Mouse (Mus musculus) forebrain, embryonic 12.5 days (tissue): ENCODE results near the gene Gm15056. TPM values are rescaled to one million over a fixed set of nuclear protein-coding genes. Genes with fewer than 3 reads are reported as not detected.

Experiments used
- ATAC-seq: fragments of 200-750 bp; cut with Nextera tagmentation; 2 replicates; pipeline ENCODE4 v1.8.0; 2017; ENCODE audit warnings: moderate TSS enrichment; ENCODE audit not compliant: low FRiP score
- H3K27ac ChIP-seq: fragments of 300-500 bp; sonication (generic); 2 replicates; pipeline ENCODE4 v1.5.1; 2016; ENCODE audit warnings: mild to moderate bottlenecking
- H3K27me3 ChIP-seq: fragments of 300-500 bp; sonication (generic); 2 replicates; pipeline ENCODE4 v1.6.1; 2016; ENCODE audit warnings: mild to moderate bottlenecking
- H3K36me3 ChIP-seq: fragments of 300-500 bp; sonication (generic); replicated peaks from 2 replicates; pipeline ENCODE4 v1.6.1; 2016; ENCODE audit warnings: mild to moderate bottlenecking
- H3K4me1 ChIP-seq: fragments of 300-500 bp; sonication (generic); 2 replicates; pipeline ENCODE4 v1.6.1; 2016
- H3K4me2 ChIP-seq: fragments of 300-500 bp; sonication (generic); 2 replicates; pipeline ENCODE4 v1.6.1; 2016; ENCODE audit warnings: mild to moderate bottlenecking, moderate library complexity
- H3K4me3 ChIP-seq: fragments of 300-500 bp; sonication (generic); replicated peaks from 2 replicates; pipeline ENCODE4 v1.5.1; 2016; ENCODE audit warnings: mild to moderate bottlenecking
- H3K9ac ChIP-seq: fragments of 300-500 bp; sonication (generic); 2 replicates; pipeline ENCODE4 v1.6.1; 2016; ENCODE audit warnings: mild to moderate bottlenecking
- H3K9me3 ChIP-seq: fragments of 300-500 bp; sonication (generic); 2 replicates; pipeline ENCODE4 v1.6.1; 2016
- WGBS: fragments of 180-500 bp; shearing (Covaris S2); methylation state at CpG from one replicate; pipeline ENCODE4 v1.1.7; 2016; 5-methylcytosine and 5-hydroxymethylcytosine counted together
- polyA plus RNA-seq: library from polyadenylated mRNA; unstranded; fragments of >200 nt; fragmentation: Nextera tagmentation; extraction: Ambion mirVana; gene quantifications from 2 replicates; pipeline ENCODE4 v1.2.1, GENCODE M21; 2016

Gm15056 gene
- polyA plus RNA-seq, result not detected in 2 replicates

DNA sequence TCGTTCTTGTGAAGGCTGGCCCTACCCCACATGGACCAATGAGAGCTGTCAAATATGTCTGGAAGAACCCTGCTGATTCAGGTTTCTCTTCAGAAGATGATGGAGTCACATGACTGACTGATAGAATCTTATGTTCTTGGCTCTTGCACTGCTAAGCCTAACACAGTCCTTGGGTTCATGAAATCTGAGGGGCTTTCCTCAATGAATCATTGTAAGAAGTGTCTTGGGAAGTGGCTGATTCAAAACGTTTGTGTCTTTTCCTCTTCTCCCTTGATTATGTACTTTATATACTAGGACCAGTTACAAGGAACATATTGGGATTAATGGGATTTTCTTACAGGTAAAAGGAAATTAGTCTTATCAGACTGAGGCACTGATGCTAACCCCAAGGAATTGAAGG is at the start of gene Gm15056:
Gene Gm15056 (minus strand): TSS at position 101 of the 400 bp plus-strand sequence.
- Histone ChIP-seq H3K9ac (no peak within 1 kb of the TSS), H3K27me3 (no peaks in the 10 kb centered on the region), H3K9me3 (peaks cover 36% of the 10 kb centered on the region), H3K4me2 (no peak within 1 kb of the TSS), H3K4me3 (no peak within 1 kb of the TSS), H3K27ac (no peak within 1 kb of the TSS), H3K36me3 (no peaks in the 10 kb centered on the region), H3K4me1 (no peaks in the 10 kb centered on the region)
- ATAC-seq, result no peak
- WGBS, result 47% methylated on average over 2 of the region's 2 CpGs

DNA sequence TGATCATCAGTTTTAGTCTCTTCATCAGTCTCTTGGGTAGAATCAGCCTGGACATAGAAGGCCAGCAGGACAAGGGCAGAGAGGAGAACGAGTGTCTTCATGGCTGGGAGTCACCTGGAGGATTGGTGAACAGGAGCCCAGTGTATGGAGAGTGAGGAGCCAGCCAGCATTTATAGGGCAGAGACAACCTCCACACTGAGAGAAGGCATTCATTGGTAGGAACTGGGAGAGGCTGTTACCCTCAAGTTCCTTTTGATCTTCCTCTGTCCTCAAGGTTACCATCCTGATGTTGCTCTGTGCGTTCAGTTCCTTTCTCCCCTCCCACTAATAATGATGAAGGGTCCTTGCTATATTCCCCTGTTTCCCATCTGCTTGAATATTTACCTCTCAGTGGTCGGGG is 42.2 kb upstream of the Gm15056 start, which contains the start of gene AY761185:
Gene AY761185 (minus strand): TSS at position 101 of the 400 bp plus-strand sequence.
- Histone ChIP-seq H3K27ac (no peak within 1 kb of the TSS), H3K27me3 (no peaks in the 10 kb centered on the region), H3K4me1 (no peaks in the 10 kb centered on the region), H3K4me2 (no peak within 1 kb of the TSS), H3K9ac (no peak within 1 kb of the TSS), H3K36me3 (no peaks in the 10 kb centered on the region), H3K9me3 (peaks cover 23% of the 10 kb centered on the region), H3K4me3 (no peak within 1 kb of the TSS)
- ATAC-seq, result no peak
- 78% methylated on average over 3 of the region's 3 CpGs for WGBS

DNA sequence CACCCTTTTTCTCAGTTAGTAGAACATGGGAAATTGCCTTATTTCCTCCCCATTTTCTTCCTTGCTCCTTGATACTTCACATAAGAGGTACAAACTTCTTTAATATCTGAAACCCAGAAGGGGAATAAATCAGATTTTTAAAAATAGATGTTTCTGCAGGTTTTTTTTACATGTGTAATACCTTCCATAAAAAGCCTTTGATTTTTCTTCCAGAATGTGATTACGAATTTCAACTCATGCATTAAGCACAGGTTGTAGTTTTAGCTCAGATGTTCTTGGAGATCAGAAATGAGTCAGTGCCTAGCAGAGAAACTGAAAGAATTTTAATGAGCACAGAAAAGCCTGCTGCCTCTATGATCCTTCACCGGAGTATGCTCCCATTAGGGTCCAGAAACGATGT is 19.5 kb upstream of the Gm15056 start, which contains the start of gene Gm6040:
Gene Gm6040 (minus strand): TSS at position 101 of the 400 bp plus-strand sequence.
- Histone ChIP-seq H3K27me3 (no peaks in the 10 kb centered on the region), H3K4me1 (no peaks in the 10 kb centered on the region), H3K36me3 (no peaks in the 10 kb centered on the region), H3K9ac (no peak within 1 kb of the TSS), H3K9me3 (peaks cover 34% of the 10 kb centered on the region), H3K4me3 (no peak within 1 kb of the TSS), H3K4me2 (no peak within 1 kb of the TSS), H3K27ac (no peak within 1 kb of the TSS)
- 86% methylated on average over 3 of the region's 3 CpGs for WGBS
- ATAC-seq, result no peak

DNA sequence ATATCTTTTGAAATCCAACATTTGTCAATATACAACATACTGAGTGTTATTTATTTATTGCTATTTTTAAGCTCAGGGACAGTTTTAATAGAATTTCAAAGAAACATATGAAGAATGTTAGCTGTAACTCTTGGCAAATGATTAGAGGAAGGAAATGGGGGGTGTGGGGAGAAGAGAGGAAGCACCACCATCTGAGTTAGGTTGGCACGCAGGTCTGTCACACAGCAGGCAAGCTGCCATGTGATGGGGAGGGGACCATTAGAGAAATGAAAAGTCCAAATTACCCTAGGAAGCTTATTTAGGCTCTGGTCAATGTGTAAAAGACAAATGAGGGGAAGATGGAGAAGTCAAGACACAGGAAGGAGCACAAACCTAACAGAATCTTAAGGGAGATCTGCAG is 9.9 kb upstream of the Gm15056 start:
- no peaks in the 10 kb centered on the region for H3K4me1 ChIP-seq
- WGBS, result 82% methylated on average over 1 of the region's 1 CpGs
- peaks cover 27% of the 10 kb centered on the region for H3K9me3 ChIP-seq
- no peak overlapping the region for H3K4me3 ChIP-seq
- no peaks in the 10 kb centered on the region for H3K27me3 ChIP-seq
- H3K36me3 ChIP-seq, result no peaks in the 10 kb centered on the region
- H3K9ac ChIP-seq, result no peak overlapping the region
- no peak overlapping the region for H3K4me2 ChIP-seq
- no peak for ATAC-seq
- H3K27ac ChIP-seq, result no peak overlapping the region

DNA sequence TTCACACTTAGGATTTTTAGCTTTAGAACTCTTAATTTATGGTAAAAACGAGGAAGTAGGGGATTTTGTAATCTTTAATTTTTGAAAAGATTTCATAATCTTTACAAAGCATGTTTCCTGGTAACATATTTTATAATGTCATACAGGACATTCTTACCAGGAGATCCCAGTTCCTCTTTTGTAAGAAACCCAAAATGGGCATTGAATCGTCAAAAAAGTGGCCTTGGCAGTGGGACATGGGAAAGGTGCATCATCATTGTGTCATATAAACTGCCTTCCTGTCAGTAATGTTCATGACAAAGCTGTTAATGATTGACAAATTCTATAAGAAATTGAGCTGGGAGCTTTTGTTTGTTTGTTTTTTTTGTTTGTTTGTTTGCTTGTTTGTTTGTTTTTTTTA is 5.8 kb upstream of the Gm15056 start:
- H3K4me2 ChIP-seq, result no peak overlapping the region
- H3K36me3 ChIP-seq, result no peaks in the 10 kb centered on the region
- no peak overlapping the region for H3K27ac ChIP-seq
- no peaks in the 10 kb centered on the region for H3K4me1 ChIP-seq
- no peak overlapping the region for H3K9ac ChIP-seq
- H3K9me3 ChIP-seq, result peaks cover 24% of the 10 kb centered on the region
- 61% methylated on average over 2 of the region's 2 CpGs for WGBS
- H3K4me3 ChIP-seq, result no peak overlapping the region
- ATAC-seq, result no peak
- no peaks in the 10 kb centered on the region for H3K27me3 ChIP-seq

DNA sequence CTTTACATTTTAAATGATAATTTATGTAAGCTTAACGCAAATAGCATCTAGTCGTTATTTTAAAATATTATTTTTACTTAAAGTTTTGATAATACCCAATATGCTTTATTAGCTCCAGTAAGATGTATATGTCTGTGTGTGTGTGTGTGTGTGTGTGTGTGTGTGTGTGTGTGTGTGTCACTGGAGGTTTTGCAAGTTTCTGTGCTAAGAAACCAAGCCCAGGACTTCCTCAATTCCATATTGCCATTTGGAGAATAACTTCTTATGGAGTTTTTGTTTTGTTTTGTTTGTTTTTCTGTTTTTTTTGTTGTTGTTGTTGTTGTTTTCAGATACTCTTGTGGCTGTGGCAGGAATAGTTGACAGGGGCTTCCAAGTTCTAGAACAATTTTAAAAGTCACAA is 4.7 kb upstream of the Gm15056 start:
- ATAC-seq, result no peak
- Histone ChIP-seq H3K27me3 (no peaks in the 10 kb centered on the region), H3K4me3 (no peak overlapping the region), H3K4me2 (no peak overlapping the region), H3K4me1 (no peaks in the 10 kb centered on the region), H3K9me3 (peaks cover 26% of the 10 kb centered on the region), H3K27ac (no peak overlapping the region), H3K9ac (no peak overlapping the region), H3K36me3 (no peaks in the 10 kb centered on the region)
- 90% methylated on average over 2 of the region's 2 CpGs for WGBS

DNA sequence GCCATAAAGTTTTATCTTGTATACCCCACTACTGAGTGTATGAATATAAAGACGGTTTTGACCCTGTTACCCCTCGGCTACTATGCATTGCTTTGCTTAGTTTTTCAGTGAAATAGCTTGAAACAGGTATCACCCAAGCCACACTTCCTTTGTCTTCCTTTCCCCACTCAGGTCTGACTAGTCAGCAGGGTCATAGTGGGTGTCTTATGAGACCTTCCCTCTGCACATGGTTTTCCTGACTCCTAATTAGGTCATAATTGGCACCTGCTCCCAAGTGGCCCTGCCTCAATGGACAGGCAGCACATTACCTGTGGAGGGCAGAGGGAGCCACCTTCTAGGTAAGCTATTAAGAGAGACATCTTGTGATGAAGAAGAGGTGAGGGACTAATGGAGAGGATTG is 10.1 kb downstream of the Gm15056 start, which contains the start of gene Defb33:
Gene Defb33 (plus strand): TSS at position 301 of the 400 bp plus-strand sequence.
- 91% methylated on average over 2 of the region's 2 CpGs for WGBS
- Histone ChIP-seq H3K36me3 (no peaks in the 10 kb centered on the region), H3K9ac (no peak within 1 kb of the TSS), H3K4me2 (no peak within 1 kb of the TSS), H3K4me3 (no peak within 1 kb of the TSS), H3K27me3 (no peaks in the 10 kb centered on the region), H3K27ac (no peak within 1 kb of the TSS), H3K9me3 (peaks cover 34% of the 10 kb centered on the region; the same call in 1 of the 2 replicates), H3K4me1 (no peaks in the 10 kb centered on the region)
- no peak for ATAC-seq

DNA sequence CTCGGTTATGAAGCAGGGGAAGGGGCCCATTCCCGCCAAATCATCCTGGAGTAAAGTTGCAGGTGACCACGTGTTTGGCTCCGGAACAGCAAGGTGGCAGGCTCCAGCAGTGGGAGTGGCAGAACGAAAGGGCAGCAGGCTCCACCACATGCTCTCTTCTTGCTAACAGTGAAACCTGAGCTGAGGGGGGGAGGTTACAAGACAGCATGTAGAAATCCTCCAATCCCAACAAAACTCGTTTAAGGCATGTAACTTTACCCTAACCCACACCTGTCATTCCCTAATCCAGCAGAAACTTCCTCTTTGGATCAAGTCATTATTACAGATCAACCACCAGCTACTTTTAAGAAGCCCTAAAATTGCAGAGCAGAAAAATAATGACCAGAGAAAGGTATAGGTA is 27.8 kb downstream of the Gm15056 start:
- ATAC-seq, result no peak
- H3K36me3 ChIP-seq, result no peaks in the 10 kb centered on the region
- H3K4me3 ChIP-seq, result no peak overlapping the region
- H3K9me3 ChIP-seq, result peaks cover 31% of the 10 kb centered on the region
- H3K9ac ChIP-seq, result no peak overlapping the region
- H3K27me3 ChIP-seq, result no peaks in the 10 kb centered on the region
- no peak overlapping the region for H3K27ac ChIP-seq
- H3K4me2 ChIP-seq, result no peak overlapping the region
- 58% methylated on average over 6 of the region's 6 CpGs for WGBS
- H3K4me1 ChIP-seq, result no peaks in the 10 kb centered on the region

Other genes with a start within 250 kb of the Gm15056 start
- gene Defb33, start 10.0 kb downstream of the Gm15056 start, polyA plus RNA-seq, result not detected in 2 replicates
- not detected in 2 replicates for gene Gm6040, start 19.4 kb upstream of the Gm15056 start, polyA plus RNA-seq
- gene AY761185, start 42.1 kb upstream of the Gm15056 start, polyA plus RNA-seq, result not detected in 2 replicates
- not detected in 2 replicates for gene Defa21, start 122.9 kb upstream of the Gm15056 start, polyA plus RNA-seq
- not detected in 2 replicates for gene Defa23, start 152.4 kb upstream of the Gm15056 start, polyA plus RNA-seq
- gene Defa35, start 162.4 kb upstream of the Gm15056 start, polyA plus RNA-seq, result not detected in 2 replicates
- gene Defa25, start 181.8 kb upstream of the Gm15056 start, polyA plus RNA-seq, result not detected in 2 replicates
- not detected in 2 replicates for gene Gm14851, start 193.4 kb upstream of the Gm15056 start, polyA plus RNA-seq
- not detected in 2 replicates for gene Defa30, start 232.0 kb upstream of the Gm15056 start, polyA plus RNA-seq